Mouse (Mus musculus): ENCODE measurements around the gene Tln1. TPM values are rescaled to one million over a fixed set of nuclear protein-coding genes. Genes with fewer than 3 reads are reported as not detected.

Tln1 gene
- polyA plus RNA-seq, 1 experiment from 2014 or later, result 73.9 TPM

- H3K27ac ChIP-seq, result no peak overlapping the region
- 75% methylated on average over 8 of the region's 8 CpGs for WGBS
- no peak for ATAC-seq (ENCODE audit: insufficient number of reproducible peaks, insufficient read depth, low FRiP score, low TSS enrichment)
Measured at GRCm38 (mm10) chr4:43586411-43586810, 23.9 kb upstream of the Tln1 start.

DNA sequence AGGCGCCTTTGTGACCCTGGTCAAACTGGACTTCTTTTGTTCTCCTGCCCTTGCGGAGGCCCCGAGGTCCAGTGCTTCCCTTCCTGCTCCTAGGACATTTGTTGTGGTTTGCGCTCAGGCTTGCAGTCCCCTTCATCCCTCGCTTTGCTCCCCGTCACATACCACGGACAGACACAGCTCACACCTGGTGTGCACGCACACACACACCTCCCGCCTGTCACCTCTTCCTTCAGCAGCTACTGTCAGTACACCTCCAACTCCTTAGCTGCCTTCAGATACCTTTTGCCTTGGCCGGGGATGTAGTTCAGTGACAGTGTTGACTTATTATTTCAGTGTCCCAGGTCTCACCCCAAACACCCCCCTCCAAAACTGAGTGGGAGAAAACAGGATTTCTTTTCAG lies 23.2 kb upstream of the Tln1 start:
- Histone ChIP-seq H3K9me3 (no peaks in the 10 kb centered on the region), H3K4me2 (replicated peaks) (no peak overlapping the region), H3K36me3 (peaks cover 35% of the 10 kb centered on the region), H3K4me3 (no peak overlapping the region), H3K9ac (no peak overlapping the region), H3K27me3 (no peaks in the 10 kb centered on the region), H3K27ac (no peak overlapping the region), H3K4me1 (no peaks in the 10 kb centered on the region)
- WGBS, result 33% methylated on average over 10 of the region's 10 CpGs
- no peak for ATAC-seq (ENCODE audit: insufficient number of reproducible peaks, insufficient read depth, low FRiP score, low TSS enrichment)

More at GRCm38 (mm10) chr4:43586411-43586810, 23.9 kb upstream of the Tln1 start:
- no peaks in the 10 kb centered on the region for H3K9me3 ChIP-seq
- H3K4me2 ChIP-seq (replicated peaks), result no peak overlapping the region
- H3K9ac ChIP-seq, result no peak overlapping the region
- H3K36me3 ChIP-seq, result peaks cover 28% of the 10 kb centered on the region
- no peak overlapping the region for H3K4me3 ChIP-seq
- H3K27me3 ChIP-seq, result no peaks in the 10 kb centered on the region
- H3K4me1 ChIP-seq, result no peaks in the 10 kb centered on the region

GRCm38 (mm10) chr4:43584444-43585416 lies 22.2 kb upstream of the Tln1 start, which contains the start of gene Msmp:
Gene Msmp (minus strand): TSS chr4:43584494.
- H3K27me3 ChIP-seq, result no peaks in the 10 kb centered on the region
- peaks cover 39% of the 10 kb centered on the region for H3K36me3 ChIP-seq
- H3K4me1 ChIP-seq, result peaks cover 2% of the 10 kb centered on the region; the same call in 1 of the 2 replicates
- H3K4me3 ChIP-seq, result no peak within 1 kb of the TSS
- ATAC-seq (ENCODE audit: insufficient number of reproducible peaks, insufficient read depth, low FRiP score, low TSS enrichment), result no peak
- H3K9ac ChIP-seq, result no peak within 1 kb of the TSS
- WGBS, result 62% methylated on average over 12 of the region's 12 CpGs
- H3K9me3 ChIP-seq, result no peaks in the 10 kb centered on the region
- H3K4me2 ChIP-seq (replicated peaks), result no peak within 1 kb of the TSS
- no peak within 1 kb of the TSS for H3K27ac ChIP-seq

- Histone ChIP-seq H3K9me3 (no peaks in the 10 kb centered on the region), H3K27me3 (no peaks in the 10 kb centered on the region), H3K4me2 (replicated peaks) (no peak overlapping the region), H3K4me1 (peaks cover 8% of the 10 kb centered on the region), H3K4me3 (no peak overlapping the region), H3K27ac (no peak overlapping the region), H3K36me3 (peaks cover 39% of the 10 kb centered on the region), H3K9ac (no peak overlapping the region)
- WGBS, result 83% methylated on average over 7 of the region's 7 CpGs
- no peak for ATAC-seq (ENCODE audit: insufficient number of reproducible peaks, insufficient read depth, low FRiP score, low TSS enrichment)
Measured at GRCm38 (mm10) chr4:43583421-43583820, 20.9 kb upstream of the Tln1 start.

DNA sequence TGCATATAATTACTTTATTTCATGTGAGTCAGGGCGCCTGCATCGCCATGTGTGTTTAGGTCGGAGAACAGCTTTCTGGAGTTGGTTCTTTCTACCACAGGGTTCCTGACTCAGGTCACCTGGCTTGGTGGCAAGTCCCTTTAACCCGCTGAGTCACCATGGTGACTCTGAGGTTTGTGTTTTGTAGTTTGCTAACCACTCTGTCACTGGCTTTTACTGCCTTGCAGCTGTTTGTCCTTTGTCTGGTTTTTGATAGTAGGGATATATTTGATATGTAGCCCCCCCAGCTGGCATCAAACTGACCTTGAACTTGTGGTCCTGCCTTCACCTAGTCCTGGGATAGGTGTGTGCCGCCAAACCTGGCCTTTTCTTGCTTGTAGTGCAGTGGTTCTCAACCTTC lies 19.8 kb upstream of the Tln1 start:
- H3K27me3 ChIP-seq, result no peaks in the 10 kb centered on the region
- peaks cover 15% of the 10 kb centered on the region for H3K4me1 ChIP-seq
- H3K9me3 ChIP-seq, result no peaks in the 10 kb centered on the region
- H3K9ac ChIP-seq, result no peak overlapping the region
- no peak overlapping the region for H3K4me2 ChIP-seq (replicated peaks)
- no peak overlapping the region for H3K4me3 ChIP-seq
- H3K36me3 ChIP-seq, result peaks cover 39% of the 10 kb centered on the region
- no peak overlapping the region for H3K27ac ChIP-seq
- WGBS, result 90% methylated on average over 5 of the region's 5 CpGs
- ATAC-seq (ENCODE audit: insufficient number of reproducible peaks, insufficient read depth, low FRiP score, low TSS enrichment), result no peak

DNA sequence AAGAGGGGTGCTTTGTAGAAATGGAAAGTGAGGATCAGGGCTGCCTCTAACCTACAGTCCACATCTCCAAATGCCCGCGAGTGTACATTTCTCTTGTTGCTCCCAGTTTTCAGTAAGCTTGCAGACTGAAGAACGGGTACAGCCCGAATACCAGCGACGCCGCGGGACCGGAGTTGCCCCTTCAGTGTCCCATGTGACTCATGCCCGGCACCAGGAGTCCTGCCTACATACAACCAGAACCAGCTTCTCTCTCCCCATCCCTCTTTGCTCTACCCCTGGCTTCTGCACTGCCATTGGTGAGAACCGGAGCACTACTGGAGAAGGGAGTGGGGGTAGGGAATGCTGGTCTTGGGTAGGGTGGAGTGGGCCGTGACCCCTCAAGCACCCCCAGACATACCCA lies 18.9 kb upstream of the Tln1 start:
- WGBS, result 95% methylated on average over 12 of the region's 12 CpGs
- Histone ChIP-seq H3K9me3 (no peaks in the 10 kb centered on the region), H3K36me3 (peaks cover 39% of the 10 kb centered on the region), H3K4me2 (replicated peaks) (no peak overlapping the region), H3K27me3 (no peaks in the 10 kb centered on the region), H3K9ac (no peak overlapping the region), H3K27ac (no peak overlapping the region), H3K4me1 (peaks cover 24% of the 10 kb centered on the region), H3K4me3 (no peak overlapping the region)
- no peak for ATAC-seq (ENCODE audit: insufficient number of reproducible peaks, insufficient read depth, low FRiP score, low TSS enrichment)

DNA sequence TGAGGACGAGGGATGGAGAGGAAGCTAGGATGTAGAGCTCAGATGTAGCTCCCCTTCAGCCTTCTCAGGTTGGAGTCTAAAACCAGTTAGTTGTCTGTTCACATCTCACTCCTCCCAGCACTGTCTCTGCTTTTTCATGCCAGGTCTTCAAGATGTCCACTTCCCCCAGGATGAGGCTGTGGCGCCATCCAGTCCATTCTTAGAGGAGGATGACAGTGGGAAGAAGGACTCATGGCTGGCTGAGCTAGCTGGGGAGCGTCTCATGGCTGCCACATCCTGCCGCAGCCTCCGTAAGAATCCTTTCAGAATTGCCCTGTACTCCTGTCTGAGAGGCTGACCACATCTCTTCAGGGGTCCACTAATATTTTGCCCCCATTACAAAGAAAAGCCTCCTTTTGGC lies 18.2 kb upstream of the Tln1 start:
- no peak overlapping the region for H3K4me2 ChIP-seq (replicated peaks)
- no peaks in the 10 kb centered on the region for H3K9me3 ChIP-seq
- no peak overlapping the region for H3K9ac ChIP-seq
- H3K4me1 ChIP-seq, result peaks cover 30% of the 10 kb centered on the region
- no peak overlapping the region for H3K27ac ChIP-seq
- no peak for ATAC-seq (ENCODE audit: insufficient number of reproducible peaks, insufficient read depth, low FRiP score, low TSS enrichment)
- H3K4me3 ChIP-seq, result no peak overlapping the region
- 94% methylated on average over 5 of the region's 5 CpGs for WGBS
- peaks cover 39% of the 10 kb centered on the region for H3K36me3 ChIP-seq
- no peaks in the 10 kb centered on the region for H3K27me3 ChIP-seq

- ATAC-seq (ENCODE audit: insufficient number of reproducible peaks, insufficient read depth, low FRiP score, low TSS enrichment), result no peak
- peaks cover 42% of the 10 kb centered on the region for H3K36me3 ChIP-seq
- peak overlapping the region; percentile 82 for H3K9ac ChIP-seq
- H3K4me2 ChIP-seq (replicated peaks), result peak overlapping the region; percentile 95
- 86% methylated on average over 6 of the region's 6 CpGs for WGBS
- peaks cover 40% of the 10 kb centered on the region for H3K4me1 ChIP-seq
- no peaks in the 10 kb centered on the region for H3K27me3 ChIP-seq
- no peaks in the 10 kb centered on the region for H3K9me3 ChIP-seq
- no peak overlapping the region for H3K27ac ChIP-seq
- peak overlapping the region; percentile 73 for H3K4me3 ChIP-seq
Measured at GRCm38 (mm10) chr4:43579731-43580130, 17.2 kb upstream of the Tln1 start.

DNA sequence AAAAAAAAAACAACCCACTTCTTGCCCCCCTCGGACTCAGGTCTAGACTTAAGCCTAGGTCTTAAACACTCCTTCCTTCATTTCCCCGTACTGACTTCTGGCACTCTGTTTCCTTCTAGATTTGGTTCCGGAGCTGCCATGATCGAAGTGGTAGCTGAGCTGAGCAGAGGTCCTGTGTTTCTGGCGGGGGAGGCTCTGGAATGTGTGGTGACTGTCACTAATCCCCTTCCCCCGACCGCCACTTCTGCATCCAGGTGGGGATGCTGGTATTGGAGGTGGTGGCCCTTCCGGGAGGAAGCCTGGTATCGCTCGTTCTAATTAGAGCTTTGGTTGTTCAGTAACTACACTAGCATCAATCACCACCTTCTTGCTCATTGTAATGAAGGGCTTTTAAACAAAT lies 16.8 kb upstream of the Tln1 start:
- no peaks in the 10 kb centered on the region for H3K27me3 ChIP-seq
- H3K4me1 ChIP-seq, result peaks cover 40% of the 10 kb centered on the region
- no peak for ATAC-seq (ENCODE audit: insufficient number of reproducible peaks, insufficient read depth, low FRiP score, low TSS enrichment)
- peak overlapping the region; percentile 95 for H3K4me2 ChIP-seq (replicated peaks)
- WGBS, result 7% methylated on average over 10 of the region's 10 CpGs
- H3K27ac ChIP-seq, result no peak overlapping the region
- H3K36me3 ChIP-seq, result peaks cover 41% of the 10 kb centered on the region
- no peaks in the 10 kb centered on the region for H3K9me3 ChIP-seq
- peak overlapping the region; percentile 73 for H3K4me3 ChIP-seq
- H3K9ac ChIP-seq, result peak overlapping the region; percentile 82

DNA sequence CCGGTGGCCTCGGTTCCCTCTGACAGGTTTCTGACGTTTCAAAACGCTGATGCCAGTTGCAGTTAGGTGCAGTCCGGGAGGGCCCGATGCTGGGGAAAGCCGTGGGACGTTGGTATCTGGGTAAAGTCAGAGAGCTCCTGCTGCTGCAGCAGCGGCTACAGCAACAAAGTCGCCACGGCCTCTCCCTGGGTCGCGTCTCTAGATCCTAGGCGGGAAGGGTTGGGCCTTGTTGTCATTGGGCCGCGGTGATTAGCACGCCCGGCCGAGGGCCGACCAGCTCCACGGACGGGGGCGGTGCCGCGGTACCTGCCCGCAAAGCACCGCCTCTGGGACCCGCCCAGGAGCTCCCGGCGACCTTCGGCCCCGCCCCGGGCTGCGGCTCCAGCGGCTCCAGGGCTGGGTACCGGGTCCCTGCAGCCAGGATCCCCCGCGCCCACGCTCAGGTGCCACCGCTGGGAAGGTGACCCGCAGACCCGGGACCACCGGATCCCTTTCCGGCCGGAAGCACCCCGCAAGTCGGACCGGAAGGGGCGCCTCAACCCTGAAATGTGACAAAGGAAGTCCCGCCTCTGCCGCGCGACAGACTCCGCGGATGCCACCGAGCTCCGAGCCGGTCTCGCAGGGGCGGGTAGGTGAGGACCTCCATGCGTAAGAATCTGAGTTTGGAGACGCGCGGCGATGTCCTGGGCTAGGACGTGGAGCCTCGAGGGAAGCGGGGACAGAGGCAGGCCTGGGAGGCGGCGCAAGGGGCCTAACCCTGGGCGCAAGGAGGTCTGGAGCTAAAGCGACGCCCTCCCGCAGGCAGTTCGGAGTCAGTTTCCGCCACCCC lies 16.1 kb upstream of the Tln1 start, which contains the start of the genes Rgp1 and Gba2:
Gene Rgp1, plus strand, starts transcription at position 340 of the 829 bp plus-strand sequence.
Gene Gba2, minus strand, starts transcription at position 498 of the 829 bp plus-strand sequence.
- Histone ChIP-seq H3K27me3 (no peaks in the 10 kb centered on the region), H3K4me1 (peaks cover 40% of the 10 kb centered on the region), H3K4me2 (replicated peaks) (peak within 1 kb of the TSS; percentile 95), H3K36me3 (peaks cover 41% of the 10 kb centered on the region), H3K9ac (peak within 1 kb of the TSS; percentile 82), H3K4me3 (peak within 1 kb of the TSS; percentile 73), H3K9me3 (no peaks in the 10 kb centered on the region), H3K27ac (peak within 1 kb of the TSS; percentile 80)
- WGBS, result under 1% methylated on average over 76 of the region's 76 CpGs
- peak; percentile 92 for ATAC-seq (ENCODE audit: insufficient number of reproducible peaks, insufficient read depth, low FRiP score, low TSS enrichment)

- Histone ChIP-seq H3K27me3 (no peaks in the 10 kb centered on the region), H3K4me3 (peak overlapping the region; percentile 73), H3K9ac (peak overlapping the region; percentile 82), H3K27ac (no peak overlapping the region), H3K36me3 (peaks cover 41% of the 10 kb centered on the region), H3K9me3 (no peaks in the 10 kb centered on the region), H3K4me2 (replicated peaks) (peak overlapping the region; percentile 95), H3K4me1 (peaks cover 40% of the 10 kb centered on the region)
- WGBS, result 47% methylated on average over 8 of the region's 8 CpGs
- ATAC-seq (ENCODE audit: insufficient number of reproducible peaks, insufficient read depth, low FRiP score, low TSS enrichment), result no peak
Measured at GRCm38 (mm10) chr4:43577237-43577881, 14.9 kb upstream of the Tln1 start.

All from embryonic facial prominence, embryonic 12.5 days (tissue).